Mouse (Mus musculus): ENCODE results near the gene Atg9a.
"Not testable (repeated sequence)": the region's sequence is repeated elsewhere in the genome, so short reads cannot be mapped to it uniquely, and the experiment has no call there.

Gene Atg9a

DNA sequence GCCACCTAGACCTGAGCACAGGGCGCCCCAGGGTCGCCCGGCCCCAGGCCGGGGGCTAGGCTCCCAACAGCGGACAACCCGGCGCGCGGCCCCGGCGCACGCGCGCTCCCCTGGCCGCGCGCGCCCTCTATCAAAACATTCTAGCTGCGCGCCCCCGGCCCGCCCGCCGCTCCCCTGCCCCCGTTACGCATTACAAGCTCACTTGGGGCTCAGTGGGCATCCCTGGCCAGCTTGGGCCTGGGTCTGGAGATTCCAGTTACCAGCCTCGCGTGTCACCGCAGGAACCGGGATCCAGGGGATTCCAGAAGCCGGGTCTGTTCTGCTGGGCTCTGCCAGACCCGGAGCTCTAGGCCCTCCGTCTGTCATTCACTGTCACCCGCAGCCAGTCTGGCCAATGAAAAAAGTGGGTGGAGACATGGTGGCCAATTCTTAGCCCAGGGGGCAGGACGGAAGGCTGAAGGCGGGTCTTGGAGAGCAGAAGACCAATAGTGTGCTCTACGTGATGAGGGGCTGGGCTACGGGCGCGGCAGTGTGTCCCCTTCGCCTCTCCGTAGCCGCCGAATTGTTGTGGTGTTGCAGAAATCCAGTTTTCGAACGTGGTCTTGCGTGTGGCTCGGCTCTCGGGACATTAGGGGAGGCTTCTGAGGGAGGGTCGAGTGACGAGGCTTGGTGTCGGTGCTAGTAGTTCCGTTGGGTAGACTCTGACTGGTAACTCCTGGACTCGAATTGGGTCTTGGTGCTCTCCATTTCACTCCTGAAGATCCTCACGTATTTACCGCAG, at the start of gene Atg9a, which contains the start of gene Ankzf1:
Gene Atg9a (minus strand): TSS at position 575 of the 781 bp plus-strand sequence.
Gene Ankzf1 (plus strand): TSS at position 530 of the 781 bp plus-strand sequence.
- DNase-seq (ENCODE audit: low read depth, low spot score): peak; percentile 99

DNA sequence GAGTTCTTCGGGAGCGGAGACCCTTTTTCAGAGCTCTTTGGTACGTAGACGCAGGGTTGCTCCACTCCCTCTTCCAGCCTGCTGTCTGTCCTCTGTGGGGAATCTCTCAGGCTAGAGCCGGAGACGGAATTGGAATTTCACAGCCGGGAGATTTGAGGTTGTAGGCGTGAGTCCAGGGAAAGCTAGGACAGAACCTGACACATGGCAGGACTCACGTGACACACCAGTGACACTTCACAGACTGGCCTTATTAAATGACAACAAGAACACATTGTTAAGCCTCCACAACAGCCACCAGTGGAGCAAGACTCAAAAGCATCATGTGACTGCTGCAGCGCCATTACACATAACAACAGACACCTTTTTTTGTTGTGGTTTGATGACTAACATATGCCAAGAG, 47.6 kb upstream of the Atg9a start:
- DNase-seq (ENCODE audit: low read depth, low spot score): peak; percentile 45

DNA sequence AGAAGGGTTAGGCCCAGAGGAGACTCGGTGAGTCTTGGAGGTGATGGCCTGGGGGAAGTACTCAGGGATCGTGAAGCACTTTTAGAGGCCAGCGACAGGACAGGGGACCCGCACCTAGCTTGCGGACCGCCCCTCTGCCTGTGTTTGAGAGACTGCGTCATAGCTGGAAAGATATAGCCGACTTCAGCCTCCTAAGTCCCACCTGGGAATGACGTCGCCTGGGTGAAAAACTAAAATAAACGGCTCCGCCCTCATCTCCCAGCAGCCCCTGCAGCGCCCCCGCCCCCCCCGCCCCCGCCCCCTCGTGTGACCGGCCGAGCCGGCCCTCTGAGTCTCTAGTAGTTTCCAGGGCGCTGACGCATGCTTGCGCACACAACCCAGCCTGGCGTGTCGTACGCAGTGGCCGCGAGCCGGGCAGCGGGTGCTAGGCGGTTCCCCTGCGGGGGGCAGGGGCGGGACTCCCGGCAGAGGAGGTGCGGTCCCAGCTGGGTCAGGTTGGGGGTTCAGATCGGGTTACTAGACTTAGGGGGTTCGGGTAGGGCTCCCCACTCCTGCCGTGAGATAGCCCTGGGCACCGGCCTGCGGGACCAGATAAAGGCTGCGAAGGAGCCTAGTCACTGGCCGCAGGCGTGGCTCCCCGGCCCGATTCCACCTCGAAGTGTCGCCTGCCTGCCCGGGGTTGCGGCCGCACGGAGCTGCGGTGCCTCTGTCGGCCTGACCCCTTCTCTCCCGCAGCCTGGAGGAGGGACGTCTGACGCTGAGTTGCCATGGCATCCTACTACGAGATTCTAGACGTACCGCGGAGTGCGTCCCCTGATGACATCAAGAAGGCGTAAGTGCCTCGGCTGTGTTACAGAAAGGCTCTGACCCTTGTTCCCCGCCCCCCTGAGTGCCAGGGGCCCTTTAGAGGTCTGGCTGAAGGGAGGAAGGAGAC, 44.4 kb upstream of the Atg9a start, which contains the start of gene Dnajb2:
Gene Dnajb2 (plus strand): TSS at position 290 of the 934 bp plus-strand sequence.
- peak; percentile 90 for DNase-seq (ENCODE audit: low read depth, low spot score)

DNA sequence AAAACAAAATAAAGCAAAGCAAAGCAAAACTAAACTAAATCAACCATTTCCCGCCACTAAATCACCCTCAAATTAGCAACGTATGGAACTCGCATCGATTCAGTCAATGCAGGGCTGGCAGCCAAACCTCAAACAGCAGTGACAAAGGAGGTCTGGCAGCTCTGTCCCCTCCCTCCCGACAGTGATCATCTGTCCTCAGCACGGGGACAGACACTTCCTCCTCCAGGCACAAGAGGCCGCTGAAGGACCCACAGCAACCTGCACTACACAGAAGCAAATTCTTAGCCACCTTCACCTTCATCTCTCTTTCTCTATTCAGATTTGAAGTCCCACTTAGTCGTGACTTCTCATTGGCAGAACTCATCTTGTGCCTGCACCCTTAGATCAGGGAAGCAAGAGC, 42.6 kb upstream of the Atg9a start:
- DNase-seq (ENCODE audit: low read depth, low spot score): peak; percentile 66

DNA sequence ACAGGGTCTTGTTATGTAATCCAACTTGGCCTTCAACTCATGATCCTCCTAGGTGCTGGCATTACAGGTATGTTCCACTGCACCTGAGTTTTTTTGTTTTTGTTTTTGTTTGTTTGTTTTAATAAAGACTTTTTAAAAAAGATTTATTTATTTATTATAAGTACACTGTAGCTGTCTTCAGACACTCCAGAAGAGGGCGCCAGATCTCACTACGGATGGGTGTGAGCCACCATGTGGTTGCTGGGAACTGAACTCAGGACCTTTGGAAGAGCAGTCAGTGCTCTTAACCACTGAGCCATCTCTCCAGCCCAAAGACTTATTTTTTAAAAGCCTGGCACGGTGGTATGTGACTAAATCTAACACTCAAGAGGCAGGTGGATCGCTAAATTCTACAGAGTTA, 40.5 kb upstream of the Atg9a start:
- DNase-seq (ENCODE audit: low read depth, low spot score): not testable (repeated sequence)

DNA sequence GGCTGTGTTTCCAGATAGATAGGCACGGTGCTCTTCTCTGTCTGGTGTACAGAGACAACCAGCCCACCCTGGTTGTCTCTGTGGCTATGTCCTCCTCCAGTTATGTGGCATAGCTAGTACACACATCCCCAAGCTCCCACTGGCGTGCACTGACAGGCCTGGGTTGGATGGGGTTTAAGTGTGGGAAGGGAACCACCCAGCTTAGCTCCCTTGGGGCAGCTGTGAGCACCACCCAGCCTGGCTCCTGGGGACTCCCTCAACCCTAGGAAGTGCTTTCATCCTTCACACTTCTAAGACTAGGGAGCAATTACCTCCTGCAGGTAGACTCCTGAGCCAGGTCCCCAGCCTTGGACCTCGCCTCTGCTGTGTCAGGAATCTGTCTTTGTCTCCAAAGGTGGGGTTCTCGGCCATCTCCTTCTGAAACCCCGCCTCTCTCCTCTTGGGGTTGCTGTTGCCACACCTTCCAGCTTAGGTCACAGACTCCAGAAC, 39.7 kb upstream of the Atg9a start, which contains the start of gene A630095N17Rik:
Gene A630095N17Rik (minus strand): TSS at position 439 of the 489 bp plus-strand sequence.
- no peak for DNase-seq (ENCODE audit: low read depth, low spot score)

DNA sequence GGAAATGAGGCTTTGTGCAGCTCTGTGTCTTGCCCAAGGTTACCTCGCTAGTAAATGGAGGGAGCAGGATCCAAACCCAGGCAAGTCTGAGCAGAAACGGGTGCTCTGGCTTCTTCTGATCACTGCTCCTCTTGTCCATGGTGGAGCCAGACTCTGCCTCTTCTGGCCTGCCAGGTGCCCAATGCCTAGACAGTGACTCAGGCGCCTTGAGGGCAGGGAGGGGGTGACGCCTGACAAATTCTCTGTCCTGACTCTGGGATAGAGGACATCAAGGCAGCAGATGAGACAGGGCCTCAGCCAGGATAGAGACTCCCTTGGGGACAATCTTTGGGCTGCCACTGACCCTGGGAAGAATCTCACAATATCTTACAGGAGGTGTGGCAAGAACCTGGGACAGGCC, 39.2 kb upstream of the Atg9a start:
- no peak for DNase-seq (ENCODE audit: low read depth, low spot score)

DNA sequence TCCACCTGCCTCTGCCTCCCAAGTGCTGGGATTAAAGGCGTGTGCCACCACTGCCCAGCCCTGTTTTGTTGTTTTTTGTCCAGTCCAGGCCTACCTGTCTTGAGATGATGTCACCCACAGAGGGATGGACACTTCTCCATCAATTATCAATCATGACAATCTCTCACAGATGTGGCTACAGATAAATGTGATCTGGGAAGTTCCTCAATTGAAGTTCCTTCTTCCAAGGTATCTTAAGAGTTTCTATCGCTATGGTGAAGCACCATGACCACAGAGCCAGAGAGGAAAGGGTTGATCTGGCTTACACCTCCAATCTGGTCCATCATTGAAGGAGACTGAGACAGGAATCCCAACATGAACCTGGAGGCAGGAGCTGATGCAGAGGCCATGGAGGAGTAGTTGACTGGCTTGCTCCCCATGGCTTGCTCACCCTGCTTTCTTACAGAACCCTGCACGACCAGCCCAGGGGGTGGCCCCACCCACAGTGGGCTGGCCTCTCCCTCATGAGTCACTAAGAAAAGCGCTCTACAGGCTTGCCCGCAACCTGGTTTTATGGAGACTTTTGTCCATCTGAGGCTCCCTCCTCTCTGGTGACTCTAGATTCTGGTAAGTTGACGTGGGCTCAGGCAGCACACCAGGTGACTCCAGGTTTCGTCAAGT, 38.5 kb upstream of the Atg9a start:
- no peak for DNase-seq (ENCODE audit: low read depth, low spot score)

DNA sequence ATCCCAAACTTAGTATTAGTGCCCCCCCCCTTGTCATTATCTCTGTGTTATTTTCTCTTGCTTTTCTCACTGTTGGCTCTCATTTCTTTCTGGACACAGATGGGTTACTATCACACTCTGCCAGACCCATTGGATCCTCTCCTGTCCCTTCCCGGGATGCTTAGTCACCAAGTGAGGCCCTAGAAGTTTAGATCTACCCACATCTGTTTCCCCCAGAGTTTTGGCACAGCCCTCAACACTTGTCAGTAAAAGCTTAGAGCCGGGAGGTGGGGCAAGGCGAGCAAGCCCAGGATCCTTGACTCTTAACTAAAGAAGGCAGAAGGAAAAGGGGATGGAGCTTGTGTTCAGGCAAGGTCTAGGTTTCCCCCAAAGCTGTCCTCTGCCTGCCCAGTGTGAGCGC, 37.2 kb upstream of the Atg9a start:
- DNase-seq (ENCODE audit: low read depth, low spot score): no peak

DNA sequence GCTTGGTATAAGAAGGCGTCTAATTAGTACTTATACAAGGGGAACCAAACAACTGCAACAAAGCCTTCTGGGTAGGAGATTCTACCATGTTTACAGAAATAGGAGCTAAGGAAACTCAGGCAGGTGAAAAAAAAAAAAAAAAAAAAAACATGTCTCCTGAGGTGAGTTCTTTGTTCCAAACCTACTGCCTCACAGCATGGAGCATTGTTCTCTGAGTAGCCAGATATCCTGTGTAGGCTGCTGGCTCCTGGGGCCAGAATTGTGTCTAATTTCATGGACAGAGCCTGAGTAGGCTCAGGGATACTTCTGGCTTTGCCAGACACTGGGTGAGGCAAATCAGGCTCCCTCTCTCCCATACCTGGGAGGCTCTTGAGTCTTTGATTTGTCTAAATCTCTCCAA, 35.7 kb upstream of the Atg9a start:
- DNase-seq (ENCODE audit: low read depth, low spot score): peak; percentile 92

DNA sequence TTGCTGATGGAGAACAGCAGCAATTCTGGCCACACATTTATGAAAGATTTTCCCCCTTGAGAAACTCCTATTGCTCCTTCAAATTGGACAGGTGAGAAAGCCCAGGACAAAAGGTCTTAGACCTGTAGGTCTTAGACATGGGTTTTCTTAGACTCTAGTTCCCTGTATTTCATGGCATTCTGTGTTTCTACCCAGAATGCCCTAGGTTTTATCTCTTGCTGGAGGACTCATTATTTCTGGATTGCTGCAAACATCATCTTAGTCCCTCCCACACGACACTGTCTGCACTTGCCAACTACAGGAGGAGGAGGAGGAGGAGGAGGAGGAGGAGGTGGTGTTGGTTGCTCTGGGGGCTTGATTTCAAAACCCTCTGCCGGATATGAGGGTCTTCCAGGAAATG, 34.1 kb upstream of the Atg9a start:
- DNase-seq (ENCODE audit: low read depth, low spot score): no peak

DNA sequence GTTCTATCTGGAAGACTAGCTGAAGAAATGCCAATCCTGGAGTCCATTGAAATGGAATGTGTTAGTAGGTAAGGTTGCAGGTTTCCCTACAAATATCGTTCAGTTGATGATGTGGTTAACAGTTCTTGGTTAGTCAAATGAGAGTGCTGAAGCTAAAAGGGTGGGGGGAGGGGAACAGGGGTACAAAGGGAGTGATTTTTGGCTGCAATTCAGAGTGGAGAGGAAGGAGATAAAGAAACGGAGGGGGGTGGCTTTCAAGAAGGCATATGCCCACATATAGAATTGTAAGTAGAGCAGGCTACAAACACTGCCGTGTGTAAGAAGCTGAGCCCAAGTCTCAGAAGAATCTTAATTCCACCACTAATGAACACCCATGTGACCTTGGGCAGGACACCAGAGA, 33.5 kb upstream of the Atg9a start:
- no peak for DNase-seq (ENCODE audit: low read depth, low spot score)

DNA sequence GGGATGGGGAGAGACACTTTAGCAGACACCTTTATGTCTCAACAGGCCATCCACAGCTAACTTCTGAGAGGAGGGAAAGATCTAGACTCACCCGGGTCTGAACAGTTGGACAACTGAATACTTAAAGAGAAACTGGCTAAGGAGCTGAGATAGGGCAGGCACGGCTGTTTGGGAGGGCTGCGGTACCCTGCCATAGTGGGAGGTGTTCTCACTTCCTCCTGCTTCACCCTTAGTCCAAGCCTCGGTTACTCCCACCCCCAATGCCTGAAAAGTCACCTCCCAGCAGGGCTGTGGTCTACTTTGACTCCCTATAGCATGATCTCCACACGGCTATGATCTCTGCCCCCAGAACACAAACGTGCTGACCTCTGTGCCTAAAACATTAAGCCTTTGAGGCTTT, 31.5 kb upstream of the Atg9a start:
- DNase-seq (ENCODE audit: low read depth, low spot score): no peak

DNA sequence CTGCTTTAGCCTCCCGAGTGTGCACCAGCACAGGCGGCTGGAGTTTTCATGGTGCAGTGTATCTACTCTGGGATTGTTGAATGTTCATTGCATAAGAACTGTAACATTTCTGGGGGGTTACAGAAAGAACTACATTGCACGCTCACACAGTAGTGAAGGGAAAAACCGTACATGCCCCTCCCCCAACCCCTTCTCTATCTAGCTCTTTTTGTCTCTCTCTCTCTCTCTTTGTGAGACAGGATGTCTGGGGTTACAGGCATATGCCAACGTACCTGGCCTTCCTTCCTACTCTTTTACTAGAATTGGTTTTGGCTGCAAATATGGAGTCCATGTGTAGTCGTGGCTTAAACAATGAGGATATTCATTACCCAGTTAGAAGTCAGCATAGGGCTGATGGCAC, 30.9 kb upstream of the Atg9a start:
- no peak for DNase-seq (ENCODE audit: low read depth, low spot score)

DNA sequence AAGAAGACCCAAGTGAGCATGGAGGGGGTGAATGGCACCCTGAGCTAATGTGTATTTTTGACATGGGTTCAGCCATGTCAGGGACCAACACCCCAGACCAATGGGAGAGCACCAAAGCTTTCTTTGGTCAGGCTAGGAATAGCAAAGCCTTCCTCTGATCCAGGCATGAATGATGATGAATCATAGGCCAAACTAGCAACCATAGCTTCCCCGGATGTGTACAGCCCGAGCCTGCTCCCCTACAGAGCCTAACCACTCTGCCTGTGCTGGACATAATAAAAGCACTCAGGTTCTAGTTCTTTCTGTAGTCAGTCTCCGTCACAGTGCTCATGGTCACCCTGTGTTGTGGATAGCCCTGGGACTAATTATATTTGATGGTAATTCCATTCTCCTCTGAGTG, 29.5 kb upstream of the Atg9a start:
- peak; percentile 57 for DNase-seq (ENCODE audit: low read depth, low spot score)

DNA sequence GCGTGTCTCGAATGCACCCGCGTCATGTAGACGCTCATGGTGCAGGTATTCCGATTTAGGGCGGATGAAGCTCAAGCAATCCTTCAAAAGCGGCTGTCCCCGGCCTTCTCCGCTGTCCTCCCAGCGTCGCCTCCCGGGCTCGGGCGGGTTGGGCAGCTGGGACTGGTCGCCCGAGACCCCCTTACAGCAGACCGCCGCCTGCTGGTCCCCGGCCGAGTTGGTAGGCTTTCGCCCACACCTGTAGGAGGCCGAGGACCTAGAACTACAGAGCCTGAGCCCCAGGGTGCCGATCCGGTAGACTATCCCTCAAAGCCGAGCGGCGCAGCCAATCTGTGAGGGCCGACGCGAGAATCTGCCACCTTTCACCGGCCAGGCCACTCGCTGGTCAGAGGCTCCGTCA, 27.5 kb upstream of the Atg9a start, which contains the start of gene Tuba4a:
Gene Tuba4a (minus strand): TSS at position 335 of the 400 bp plus-strand sequence.
- DNase-seq (ENCODE audit: low read depth, low spot score): no peak

DNA sequence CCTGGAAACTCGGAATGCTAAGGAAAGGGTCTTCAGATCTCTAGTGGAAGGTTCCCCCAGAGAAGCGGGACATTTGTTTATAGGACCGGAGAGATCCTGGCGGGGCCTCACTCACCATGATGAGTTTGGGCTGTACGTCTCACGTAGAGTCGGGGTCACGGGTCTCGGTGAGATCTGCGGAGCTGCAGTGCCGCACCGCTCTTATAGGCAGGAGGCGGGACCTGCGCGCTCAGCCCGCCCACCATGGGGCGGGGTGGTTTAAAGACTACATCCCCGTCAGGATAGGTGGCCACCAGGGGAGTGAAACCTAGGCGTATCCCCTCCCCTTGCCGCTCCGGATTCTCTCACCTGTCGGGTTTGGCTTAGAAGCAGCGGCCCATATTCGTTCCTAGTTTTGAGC, 27.1 kb upstream of the Atg9a start:
- peak; percentile 93 for DNase-seq (ENCODE audit: low read depth, low spot score)

DNA sequence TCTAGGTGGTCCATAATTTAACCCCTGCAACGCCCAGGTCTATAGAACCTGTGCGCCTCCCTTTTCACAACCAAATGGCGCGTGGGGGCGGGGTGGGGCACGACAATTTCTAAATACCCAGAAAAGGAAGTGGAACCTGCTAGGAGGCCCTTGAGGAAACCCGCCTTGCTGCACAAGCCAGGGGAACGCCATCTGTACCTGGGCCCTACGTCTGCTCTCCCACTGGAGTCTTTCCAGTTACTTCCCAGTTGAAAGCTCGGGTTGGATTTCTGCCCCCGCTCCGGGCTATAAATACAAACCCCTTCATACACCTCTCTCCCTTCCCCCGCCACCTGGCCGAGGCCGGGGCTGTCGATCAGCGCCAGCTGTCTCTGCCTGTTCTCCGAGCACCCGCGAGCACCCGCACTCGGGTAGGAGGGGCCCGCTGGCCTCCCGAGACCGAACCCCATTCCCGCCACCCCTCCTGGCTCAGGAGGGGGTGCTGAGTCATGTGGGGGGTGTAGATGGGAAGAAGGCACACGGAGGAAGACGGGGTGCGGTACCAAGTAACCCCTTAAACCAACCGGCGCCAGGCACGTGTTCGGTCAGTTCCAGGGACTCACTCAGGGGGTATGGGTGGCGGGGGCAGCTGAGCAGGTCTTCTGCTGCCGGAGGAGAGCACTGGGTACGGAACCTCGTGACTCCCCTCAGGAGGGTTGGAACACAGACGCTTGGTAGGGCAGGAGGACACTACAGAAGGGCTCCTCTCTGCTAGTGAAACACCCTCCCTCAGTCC, 26.4 kb upstream of the Atg9a start:
- DNase-seq (ENCODE audit: low read depth, low spot score): peak; percentile 46

DNA sequence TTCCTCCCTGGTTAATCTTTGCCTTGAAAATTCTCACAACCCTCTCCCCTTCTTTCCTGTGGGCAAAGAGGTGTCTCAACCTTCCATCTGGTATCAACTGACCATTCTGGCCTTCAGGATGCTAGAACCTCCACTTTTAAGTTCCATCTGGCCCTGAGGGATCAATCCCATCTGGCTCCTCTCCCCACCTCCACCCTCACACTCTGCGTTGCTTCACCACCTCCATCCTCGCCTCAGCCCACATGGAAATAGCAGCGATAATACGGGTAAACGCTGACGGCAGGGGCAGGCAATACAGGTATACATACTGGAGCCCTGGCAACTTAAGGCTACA, 25.9 kb upstream of the Atg9a start:
- no peak for DNase-seq (ENCODE audit: low read depth, low spot score)

DNA sequence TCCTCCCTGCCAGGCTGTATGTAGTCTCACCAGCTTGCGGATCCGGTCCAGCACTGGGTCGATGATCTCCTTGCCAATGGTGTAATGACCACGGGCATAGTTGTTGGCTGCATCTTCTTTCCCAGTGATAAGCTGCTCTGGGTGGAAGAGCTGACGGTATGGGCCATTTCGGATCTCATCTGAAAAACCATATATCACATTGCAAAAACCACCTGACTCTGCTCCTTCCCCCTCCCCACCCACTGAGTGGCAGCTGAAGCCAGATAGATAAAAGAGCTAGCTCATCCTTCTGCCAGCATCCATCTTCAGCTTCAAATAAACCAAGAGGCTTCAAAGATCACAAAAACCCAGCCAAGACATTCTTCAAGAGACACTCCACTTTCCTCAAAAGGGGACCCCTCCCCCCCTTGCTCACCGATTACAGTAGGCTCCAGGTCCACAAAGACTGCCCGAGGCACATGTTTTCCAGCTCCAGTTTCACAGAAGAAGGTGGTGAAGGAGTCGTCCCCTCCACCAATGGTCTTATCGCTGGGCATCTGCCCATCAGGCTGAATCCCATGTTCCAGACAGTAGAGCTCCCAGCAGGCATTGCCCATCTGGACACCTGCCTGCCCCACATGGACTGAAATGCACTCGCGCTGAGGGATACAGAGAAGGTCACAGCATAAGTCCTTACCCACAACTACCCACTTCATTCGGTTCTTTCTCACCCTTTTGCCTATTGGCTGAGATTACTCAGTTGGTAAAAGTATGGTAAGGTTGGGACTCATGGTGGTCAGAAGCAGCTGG, 25.0 kb upstream of the Atg9a start:
- no peak for DNase-seq (ENCODE audit: low read depth, low spot score)

All from R1 (cell line).